Mouse (Mus musculus) olfactory bulb, adult 2 months (tissue): Measurements from ENCODE around the gene Ankrd33.

ENCODE experiments used
- CTCF ChIP-seq: fragments of 200-500 bp; IDR thresholded peaks from 2 replicates; pipeline ENCODE4 v1.5.1; 2012; ENCODE audit warnings: low read depth, mild to moderate bottlenecking, low read length, moderate library complexity; ENCODE audit not compliant: insufficient read depth
- POLR2A ChIP-seq: fragments of 200-500 bp; IDR thresholded peaks from 2 replicates; pipeline ENCODE4 v1.6.1; 2012; ENCODE audit warnings: mild to moderate bottlenecking, low read depth, low read length, moderate library complexity; ENCODE audit not compliant: insufficient read depth

- TF ChIP-seq CTCF (no peak), POLR2A (no peak)
Measured at GRCm38 (mm10) chr15:101161534-101161933, 46.0 kb downstream of the Ankrd33 start.
